Comparison of ENCODE assay signal across 8 mouse cellular contexts in the genomic region with DNA sequence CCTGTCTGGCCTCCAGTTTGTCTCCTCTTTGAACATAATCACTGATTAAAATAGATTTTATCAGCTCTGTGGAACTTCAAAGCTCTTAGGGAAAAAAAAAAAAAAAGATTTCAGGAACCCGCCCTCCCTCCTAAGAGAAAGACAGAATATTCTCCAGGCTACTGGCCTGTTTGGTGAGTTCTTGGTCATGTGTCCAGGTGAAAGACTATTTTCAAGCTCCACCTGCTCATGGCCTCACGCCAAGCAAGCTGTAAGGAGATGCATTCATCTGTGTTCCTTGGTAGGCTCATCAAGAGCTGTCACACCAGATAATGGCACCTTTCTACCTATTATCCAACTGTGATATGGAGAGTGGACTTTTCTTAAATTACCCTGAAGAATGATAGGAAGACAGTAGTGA.
"Had no signal": no experiment of that assay in that cellular context is flagged by ENCODE, and none has a peak within 500 bp of the region (broad histone marks: within the 10 kb centered on the region; RNA-seq: fewer than 3 reads in every experiment).

No protein-coding gene starts in this region.

- DNase-seq: liver, postnatal 0 days; lung, adult 2 months; lung, postnatal 14 days; lung, postnatal 36 days; right cerebral cortex, postnatal 14 days; thymus, adult 2 months; thymus, postnatal 25 days; thymus, postnatal 4 days had no signal
